Mouse (Mus musculus): ENCODE data around the gene Ccnyl1. TPM values are rescaled to one million over a fixed set of nuclear protein-coding genes. Genes with fewer than 3 reads are reported as not detected.

Ccnyl1 gene
- polyA plus RNA-seq, 1 experiment from 2014 or later: 3.9 TPM

GRCm38 (mm10) chr1:64733453-64734245, 43.4 kb downstream of the Ccnyl1 start:
- H3K9me3 ChIP-seq (ENCODE audit: control insufficient read depth, low read length): no peaks in the 10 kb centered on the region
- H3K27me3 ChIP-seq (ENCODE audit: control insufficient read depth, insufficient read depth, low read length): no peaks in the 10 kb centered on the region
- peaks cover 3% of the 10 kb centered on the region; the same call in 1 of the 2 replicates for H3K4me1 ChIP-seq (replicated peaks; ENCODE audit: control insufficient read depth, insufficient read depth)
- ATAC-seq (ENCODE audit: low FRiP score, low TSS enrichment) (no peak), DNase-seq (ENCODE audit: low spot score) (peak; percentile 49)
- H3K4me3 ChIP-seq (ENCODE audit: low read depth, low read length): no peak overlapping the region
- peak overlapping the region; percentile 95 for H3K4me2 ChIP-seq (replicated peaks; ENCODE audit: low read depth)
- no peak overlapping the region for H3K27ac ChIP-seq (replicated peaks)
- no peaks in the 10 kb centered on the region; the same call in 1 of the 2 replicates for H3K36me3 ChIP-seq (ENCODE audit: control insufficient read depth, insufficient read depth, low read length)
- 53% methylated on average over 11 of the region's 11 CpGs for WGBS
- no peak overlapping the region for H3K9ac ChIP-seq (ENCODE audit: low read length)
- TF ChIP-seq EP300 (optimal IDR thresholded peaks at IDR 0.05) (no peak), CTCF (IDR thresholded peaks at IDR 0.05; ENCODE audit: low read depth) (no peak)

- DNase-seq (ENCODE audit: low spot score): peak; percentile 68
- peak overlapping the region; percentile 95 for H3K4me2 ChIP-seq (replicated peaks; ENCODE audit: low read depth)
- H3K27me3 ChIP-seq (ENCODE audit: control insufficient read depth, insufficient read depth, low read length): no peaks in the 10 kb centered on the region
- H3K27ac ChIP-seq (replicated peaks): peak overlapping the region; percentile 53; the same call in 1 of the 2 replicates
- H3K4me1 ChIP-seq (replicated peaks; ENCODE audit: control insufficient read depth, insufficient read depth): peaks cover 3% of the 10 kb centered on the region; the same call in 1 of the 2 replicates
- ATAC-seq (ENCODE audit: low FRiP score, low TSS enrichment): no peak
- H3K9me3 ChIP-seq (ENCODE audit: control insufficient read depth, low read length): no peaks in the 10 kb centered on the region
- 34% methylated on average over 56 of the region's 58 CpGs for WGBS
- TF ChIP-seq CTCF (IDR thresholded peaks at IDR 0.05; ENCODE audit: low read depth): peak; percentile 42
- no peak for TF ChIP-seq EP300 (optimal IDR thresholded peaks at IDR 0.05)
- peak overlapping the region; percentile 69 for H3K4me3 ChIP-seq (ENCODE audit: low read depth, low read length)
- H3K9ac ChIP-seq (ENCODE audit: low read length): peak overlapping the region; percentile 59
- no peaks in the 10 kb centered on the region; the same call in 1 of the 2 replicates for H3K36me3 ChIP-seq (ENCODE audit: control insufficient read depth, insufficient read depth, low read length)
Observed at GRCm38 (mm10) chr1:64734771-64735750, 44.8 kb downstream of the Ccnyl1 start.

- peak overlapping the region; percentile 95 for H3K4me2 ChIP-seq (replicated peaks; ENCODE audit: low read depth)
- peaks cover 3% of the 10 kb centered on the region; the same call in 1 of the 2 replicates for H3K4me1 ChIP-seq (replicated peaks; ENCODE audit: control insufficient read depth, insufficient read depth)
- 8% methylated on average over 74 of the region's 75 CpGs for WGBS
- peak overlapping the region; percentile 92 for H3K27ac ChIP-seq (replicated peaks)
- H3K4me3 ChIP-seq (ENCODE audit: low read depth, low read length): peak overlapping the region; percentile 69
- no peaks in the 10 kb centered on the region for H3K27me3 ChIP-seq (ENCODE audit: control insufficient read depth, insufficient read depth, low read length)
- H3K9me3 ChIP-seq (ENCODE audit: control insufficient read depth, low read length): no peaks in the 10 kb centered on the region
- DNase-seq (ENCODE audit: low spot score) (peak; percentile 66), ATAC-seq (ENCODE audit: low FRiP score, low TSS enrichment) (no peak)
- H3K36me3 ChIP-seq (ENCODE audit: control insufficient read depth, insufficient read depth, low read length): no peaks in the 10 kb centered on the region; the same call in 1 of the 2 replicates
- peak; percentile 58 for TF ChIP-seq CTCF (IDR thresholded peaks at IDR 0.05; ENCODE audit: low read depth)
- no peak for TF ChIP-seq EP300 (optimal IDR thresholded peaks at IDR 0.05)
- peak overlapping the region; percentile 85 for H3K9ac ChIP-seq (ENCODE audit: low read length)
Observed at GRCm38 (mm10) chr1:64735781-64736680, 45.8 kb downstream of the Ccnyl1 start.

GRCm38 (mm10) chr1:64736681-64737501, 46.6 kb downstream of the Ccnyl1 start:
- Histone ChIP-seq H3K4me3 (ENCODE audit: low read depth, low read length) (peak overlapping the region; percentile 69), H3K4me1 (replicated peaks; ENCODE audit: control insufficient read depth, insufficient read depth) (peaks cover 3% of the 10 kb centered on the region; the same call in 1 of the 2 replicates), H3K9me3 (ENCODE audit: control insufficient read depth, low read length) (no peaks in the 10 kb centered on the region), H3K36me3 (ENCODE audit: control insufficient read depth, insufficient read depth, low read length) (no peaks in the 10 kb centered on the region; the same call in 1 of the 2 replicates), H3K9ac (ENCODE audit: low read length) (peak overlapping the region; percentile 85), H3K4me2 (replicated peaks; ENCODE audit: low read depth) (peak overlapping the region; percentile 95), H3K27ac (replicated peaks) (peak overlapping the region; percentile 92), H3K27me3 (ENCODE audit: control insufficient read depth, insufficient read depth, low read length) (no peaks in the 10 kb centered on the region)
- 0% methylated on average over 52 of the region's 56 CpGs for WGBS
- no peak for TF ChIP-seq EP300 (optimal IDR thresholded peaks at IDR 0.05)
- TF ChIP-seq CTCF (IDR thresholded peaks at IDR 0.05; ENCODE audit: low read depth): no peak
- peak; percentile 64 for DNase-seq (ENCODE audit: low spot score)
- ATAC-seq (ENCODE audit: low FRiP score, low TSS enrichment): no peak

Measured in stomach, postnatal 0 days (tissue).